Mouse (Mus musculus): ENCODE results near the gene Rabac1. TPM values are rescaled to one million over a fixed set of nuclear protein-coding genes. Genes with fewer than 3 reads are reported as not detected.

Gene Rabac1
- polyA plus RNA-seq, 1 experiment from 2014 or later, result 57.8 TPM

DNA sequence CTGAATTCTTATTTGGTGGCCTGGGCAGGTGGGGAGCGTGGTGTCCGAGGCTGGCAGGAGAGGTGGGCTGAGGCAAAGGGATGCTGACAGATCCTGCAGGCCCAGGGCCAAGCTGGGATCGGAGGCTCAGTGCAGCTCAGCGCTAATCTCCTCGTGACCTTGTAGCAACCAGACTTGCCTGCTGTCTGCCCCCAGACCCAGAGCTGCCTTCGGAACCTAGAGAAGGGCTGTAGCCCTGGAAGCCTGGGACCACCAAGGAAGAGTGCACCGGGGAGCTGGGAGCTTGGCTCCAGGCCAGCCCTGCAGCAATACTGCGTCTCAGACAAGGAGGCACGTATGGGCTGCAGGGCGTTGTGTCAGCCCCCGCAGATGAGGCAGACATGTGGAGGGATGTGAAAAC lies 30.7 kb upstream of the Rabac1 start:
- no peak for DNase-seq (ENCODE audit: low spot score)
- Histone ChIP-seq H3K27me3 (ENCODE audit: low read depth, poor library complexity, severe bottlenecking) (peaks cover 65% of the 10 kb centered on the region), H3K4me1 (peaks cover 16% of the 10 kb centered on the region), H3K4me3 (no peak overlapping the region), H3K9me3 (replicated peaks) (no peaks in the 10 kb centered on the region), H3K36me3 (no peaks in the 10 kb centered on the region), H3K27ac (no peak overlapping the region)
- WGBS, result 68% methylated on average over 11 of the region's 11 CpGs

GRCm38 (mm10) chr7:25000711-25001110 lies 28.2 kb upstream of the Rabac1 start:
- 73% methylated on average over 12 of the region's 12 CpGs for WGBS
- Histone ChIP-seq H3K36me3 (no peaks in the 10 kb centered on the region), H3K27me3 (ENCODE audit: low read depth, poor library complexity, severe bottlenecking) (peaks cover 39% of the 10 kb centered on the region), H3K4me1 (peaks cover 11% of the 10 kb centered on the region), H3K27ac (no peak overlapping the region), H3K4me3 (no peak overlapping the region), H3K9me3 (replicated peaks) (no peaks in the 10 kb centered on the region)
- DNase-seq (ENCODE audit: low spot score), result no peak

DNA sequence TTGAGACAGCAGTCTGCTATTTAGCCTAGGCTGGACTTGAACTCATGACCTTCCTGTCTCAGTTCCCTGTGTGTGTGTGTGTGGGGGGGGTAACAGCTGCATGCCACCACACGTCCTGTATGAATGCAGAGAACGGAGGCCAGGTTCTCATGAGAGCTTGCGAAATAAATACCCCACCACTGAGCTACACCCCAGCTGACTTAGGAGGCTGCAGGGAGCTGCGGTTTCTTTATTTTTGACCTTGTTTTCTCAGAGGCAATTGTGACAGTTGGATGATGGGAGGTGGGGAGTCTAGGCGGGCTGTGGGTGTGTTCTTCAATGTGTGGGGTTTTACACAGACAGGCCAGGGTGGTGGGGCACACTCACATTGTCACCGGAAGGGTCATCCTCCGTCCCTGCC lies 27.7 kb upstream of the Rabac1 start:
- Histone ChIP-seq H3K36me3 (no peaks in the 10 kb centered on the region), H3K9me3 (replicated peaks) (no peaks in the 10 kb centered on the region), H3K27me3 (ENCODE audit: low read depth, poor library complexity, severe bottlenecking) (peaks cover 34% of the 10 kb centered on the region), H3K4me1 (peaks cover 6% of the 10 kb centered on the region), H3K4me3 (no peak overlapping the region), H3K27ac (no peak overlapping the region)
- no peak for DNase-seq (ENCODE audit: low spot score)
- WGBS, result 79% methylated on average over 7 of the region's 7 CpGs

DNA sequence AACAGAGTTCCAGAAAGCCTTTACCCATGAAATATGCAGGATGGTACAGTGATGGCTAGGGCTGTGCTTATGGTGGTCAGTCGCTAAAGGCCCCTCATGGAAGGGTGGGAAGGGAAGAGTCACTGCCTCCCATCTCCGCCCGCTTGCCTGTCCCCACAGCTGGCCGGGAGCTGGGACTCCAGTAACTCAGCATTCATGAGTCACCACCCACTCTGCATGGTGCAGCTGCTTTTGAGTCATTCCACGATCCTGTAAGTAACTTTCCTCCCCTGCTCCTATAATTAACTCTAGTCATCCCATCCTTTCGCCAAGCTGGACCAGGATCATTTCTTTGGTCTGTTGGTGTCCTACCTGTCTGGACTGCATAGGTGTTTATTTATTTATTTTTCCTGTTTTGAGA lies 20.5 kb upstream of the Rabac1 start:
- Histone ChIP-seq H3K9me3 (replicated peaks) (no peaks in the 10 kb centered on the region), H3K36me3 (no peaks in the 10 kb centered on the region), H3K4me3 (no peak overlapping the region), H3K27me3 (ENCODE audit: low read depth, poor library complexity, severe bottlenecking) (peaks cover 5% of the 10 kb centered on the region; the same call in 1 of the 2 replicates), H3K4me1 (no peaks in the 10 kb centered on the region), H3K27ac (no peak overlapping the region)
- no peak for DNase-seq (ENCODE audit: low spot score)
- WGBS, result 86% methylated on average over 6 of the region's 6 CpGs

GRCm38 (mm10) chr7:24990478-24990877 lies 17.9 kb upstream of the Rabac1 start:
- H3K27me3 ChIP-seq (ENCODE audit: low read depth, poor library complexity, severe bottlenecking), result peaks cover 5% of the 10 kb centered on the region; the same call in 1 of the 2 replicates
- DNase-seq (ENCODE audit: low spot score), result no peak
- no peak overlapping the region for H3K4me3 ChIP-seq
- no peaks in the 10 kb centered on the region for H3K36me3 ChIP-seq
- no peak overlapping the region for H3K27ac ChIP-seq
- 86% methylated on average over 8 of the region's 8 CpGs for WGBS
- no peaks in the 10 kb centered on the region for H3K9me3 ChIP-seq (replicated peaks)
- no peaks in the 10 kb centered on the region for H3K4me1 ChIP-seq

DNA sequence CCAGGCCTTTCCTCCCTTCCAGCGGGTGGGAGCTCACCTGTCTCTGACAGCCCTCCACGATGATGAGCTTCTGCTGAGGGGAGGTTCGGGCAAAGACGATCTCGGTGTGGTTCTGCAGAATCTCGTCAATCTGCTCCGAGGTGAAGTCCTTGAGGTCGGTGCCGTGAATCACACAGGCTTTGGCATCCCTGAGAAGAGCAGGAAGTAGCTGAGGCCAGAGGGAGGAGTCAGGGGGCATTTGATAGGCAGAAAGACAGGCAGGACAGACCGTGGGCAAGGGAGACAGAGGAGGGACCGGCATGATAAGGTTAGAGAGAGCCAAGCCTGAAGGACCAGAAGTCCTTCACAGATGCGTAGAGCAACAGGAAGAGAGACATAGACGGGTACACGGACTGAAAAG lies 15.4 kb upstream of the Rabac1 start:
- Histone ChIP-seq H3K36me3 (no peaks in the 10 kb centered on the region), H3K27ac (no peak overlapping the region), H3K27me3 (ENCODE audit: low read depth, poor library complexity, severe bottlenecking) (no peaks in the 10 kb centered on the region), H3K4me1 (no peaks in the 10 kb centered on the region), H3K9me3 (replicated peaks) (no peaks in the 10 kb centered on the region), H3K4me3 (no peak overlapping the region)
- DNase-seq (ENCODE audit: low spot score), result no peak
- WGBS, result 85% methylated on average over 14 of the region's 14 CpGs

DNA sequence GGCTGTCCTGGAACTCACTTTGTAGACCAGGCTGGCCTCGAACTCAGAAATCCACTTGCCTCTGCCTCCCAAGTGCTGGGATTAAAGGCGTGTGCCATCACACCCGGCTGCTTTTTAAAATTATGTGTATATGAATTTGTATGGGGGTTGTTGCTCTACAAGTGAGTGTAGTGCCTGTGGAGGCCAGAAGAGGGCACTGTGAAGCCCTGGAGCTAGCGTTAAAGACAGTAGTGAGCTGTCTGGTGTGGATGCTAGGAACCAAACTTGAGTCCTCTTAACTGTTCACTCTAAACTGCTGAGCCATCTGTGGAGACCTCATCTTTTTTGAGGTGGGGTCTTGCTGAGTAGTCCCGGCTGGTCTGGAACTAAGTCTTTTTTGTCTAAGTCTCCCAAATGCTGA lies 13.2 kb upstream of the Rabac1 start:
- Histone ChIP-seq H3K9me3 (replicated peaks) (no peaks in the 10 kb centered on the region), H3K36me3 (no peaks in the 10 kb centered on the region), H3K27ac (no peak overlapping the region), H3K4me3 (no peak overlapping the region), H3K4me1 (no peaks in the 10 kb centered on the region), H3K27me3 (ENCODE audit: low read depth, poor library complexity, severe bottlenecking) (no peaks in the 10 kb centered on the region)
- WGBS, result 73% methylated on average over 5 of the region's 5 CpGs
- DNase-seq (ENCODE audit: low spot score), result no peak

DNA sequence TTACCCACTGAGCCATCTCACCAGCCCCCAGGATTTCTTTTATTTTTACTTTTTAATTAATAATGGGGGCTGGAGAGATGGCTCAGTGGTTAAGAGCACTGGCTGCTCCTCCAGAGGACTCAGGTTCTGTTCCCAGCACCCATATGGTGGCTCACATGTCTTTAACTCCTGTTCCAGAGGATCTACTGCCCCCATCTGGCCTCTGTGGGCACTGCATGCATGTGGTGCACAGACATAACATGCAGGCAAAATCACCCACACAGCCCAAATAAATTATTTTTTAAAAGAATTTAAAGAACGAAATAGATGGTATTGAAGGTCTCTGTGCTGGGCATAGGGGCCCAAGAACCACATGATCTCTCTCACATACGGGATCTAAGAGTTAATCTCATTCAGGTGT lies 11.8 kb upstream of the Rabac1 start:
- Histone ChIP-seq H3K4me3 (no peak overlapping the region), H3K27ac (no peak overlapping the region), H3K4me1 (no peaks in the 10 kb centered on the region), H3K27me3 (ENCODE audit: low read depth, poor library complexity, severe bottlenecking) (no peaks in the 10 kb centered on the region), H3K9me3 (replicated peaks) (no peaks in the 10 kb centered on the region), H3K36me3 (no peaks in the 10 kb centered on the region)
- 88% methylated on average over 2 of the region's 2 CpGs for whole genome bisulfite sequencing
- no peak for DNase-seq (ENCODE audit: low spot score)

- H3K27ac ChIP-seq, result no peak overlapping the region
- no peak for DNase-seq (ENCODE audit: low spot score)
- no peaks in the 10 kb centered on the region for H3K4me1 ChIP-seq
- no peak overlapping the region for H3K4me3 ChIP-seq
- H3K27me3 ChIP-seq (ENCODE audit: low read depth, poor library complexity, severe bottlenecking), result 0 out of 2 replicates have a peak, but pooled peaks cover 3% of the 10 kb centered on the region
- WGBS, result 91% methylated on average over 5 of the region's 5 CpGs
- no peaks in the 10 kb centered on the region for H3K36me3 ChIP-seq
- H3K9me3 ChIP-seq (replicated peaks), result no peaks in the 10 kb centered on the region
Observed at GRCm38 (mm10) chr7:24983396-24983795, 10.8 kb upstream of the Rabac1 start.

GRCm38 (mm10) chr7:24980439-24980838 lies 7.9 kb upstream of the Rabac1 start:
- H3K4me3 ChIP-seq, result no peak overlapping the region
- H3K4me1 ChIP-seq, result no peaks in the 10 kb centered on the region
- no peaks in the 10 kb centered on the region for H3K36me3 ChIP-seq
- no peak overlapping the region for H3K27ac ChIP-seq
- no peaks in the 10 kb centered on the region for H3K9me3 ChIP-seq (replicated peaks)
- H3K27me3 ChIP-seq (ENCODE audit: low read depth, poor library complexity, severe bottlenecking), result 0 out of 2 replicates have a peak, but pooled peaks cover 4% of the 10 kb centered on the region
- no peak for DNase-seq (ENCODE audit: low spot score)
- 89% methylated on average over 7 of the region's 7 CpGs for WGBS

GRCm38 (mm10) chr7:24978781-24979180 lies 6.2 kb upstream of the Rabac1 start:
- Histone ChIP-seq H3K9me3 (replicated peaks) (no peaks in the 10 kb centered on the region), H3K27me3 (ENCODE audit: low read depth, poor library complexity, severe bottlenecking) (0 out of 2 replicates have a peak, but pooled peaks cover 4% of the 10 kb centered on the region), H3K4me1 (no peaks in the 10 kb centered on the region), H3K27ac (no peak overlapping the region), H3K4me3 (no peak overlapping the region), H3K36me3 (no peaks in the 10 kb centered on the region)
- 85% methylated on average over 7 of the region's 7 CpGs for WGBS
- DNase-seq (ENCODE audit: low spot score), result no peak

GRCm38 (mm10) chr7:24974893-24975595 lies 2.5 kb upstream of the Rabac1 start:
- peaks cover 13% of the 10 kb centered on the region for H3K4me1 ChIP-seq
- peak; percentile 56 for DNase-seq (ENCODE audit: low spot score)
- 38% methylated on average over 9 of the region's 9 CpGs for WGBS
- no peaks in the 10 kb centered on the region for H3K36me3 ChIP-seq
- no peaks in the 10 kb centered on the region for H3K9me3 ChIP-seq (replicated peaks)
- H3K4me3 ChIP-seq, result no peak overlapping the region
- 0 out of 2 replicates have a peak, but pooled peaks cover 4% of the 10 kb centered on the region for H3K27me3 ChIP-seq (ENCODE audit: low read depth, poor library complexity, severe bottlenecking)
- no peak overlapping the region for H3K27ac ChIP-seq

DNA sequence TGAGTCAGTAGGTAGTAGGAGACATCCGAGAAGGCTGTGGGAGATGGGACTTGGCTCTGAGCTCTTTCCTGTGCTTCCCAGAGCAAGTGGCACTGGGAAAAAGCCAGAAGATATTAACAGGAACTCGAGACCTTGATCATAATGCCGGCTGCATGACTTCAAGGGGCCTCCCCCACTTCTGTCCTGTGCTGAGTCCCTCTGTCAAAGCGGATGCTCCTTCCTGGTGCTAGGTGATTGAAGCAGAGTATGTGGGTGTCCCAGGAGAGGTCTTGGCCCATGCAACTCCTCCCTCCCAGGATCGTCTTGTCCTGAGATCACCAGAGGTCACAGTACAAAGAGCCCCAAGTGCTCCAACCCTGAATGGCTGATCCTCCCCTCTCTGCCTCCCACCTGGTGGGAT lies 1.3 kb upstream of the Rabac1 start:
- no peak overlapping the region for H3K4me3 ChIP-seq
- H3K27me3 ChIP-seq (ENCODE audit: low read depth, poor library complexity, severe bottlenecking), result 0 out of 2 replicates have a peak, but pooled peaks cover 4% of the 10 kb centered on the region
- no peak for DNase-seq (ENCODE audit: low spot score)
- no peak overlapping the region for H3K27ac ChIP-seq
- H3K36me3 ChIP-seq, result peaks cover 4% of the 10 kb centered on the region; the same call in 1 of the 2 replicates
- WGBS, result 75% methylated on average over 5 of the region's 5 CpGs
- no peaks in the 10 kb centered on the region for H3K9me3 ChIP-seq (replicated peaks)
- peaks cover 13% of the 10 kb centered on the region for H3K4me1 ChIP-seq

DNA sequence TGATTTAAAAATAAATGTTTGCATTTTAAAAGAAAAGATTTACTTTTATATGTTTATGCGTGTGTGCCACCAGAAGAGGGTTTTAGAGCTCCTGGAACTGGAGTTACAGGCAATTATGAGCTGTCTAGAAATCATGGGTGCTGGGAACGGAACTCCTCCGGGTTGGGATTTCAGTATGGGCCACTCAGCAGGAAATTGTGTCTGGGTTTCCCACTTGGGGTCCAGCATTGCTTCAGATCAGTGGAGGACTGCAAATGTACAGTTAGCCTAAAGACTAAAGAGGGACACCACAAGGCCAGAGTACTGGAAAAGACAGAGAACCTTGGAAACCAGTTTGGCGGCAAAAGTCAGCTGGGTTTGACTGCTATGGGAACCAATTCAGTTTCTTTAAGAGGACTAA lies 654 bp upstream of the Rabac1 start:
- Histone ChIP-seq H3K36me3 (peaks cover 4% of the 10 kb centered on the region; the same call in 1 of the 2 replicates), H3K9me3 (replicated peaks) (no peaks in the 10 kb centered on the region), H3K27me3 (ENCODE audit: low read depth, poor library complexity, severe bottlenecking) (no peaks in the 10 kb centered on the region), H3K27ac (no peak overlapping the region), H3K4me3 (no peak overlapping the region), H3K4me1 (peaks cover 13% of the 10 kb centered on the region)
- 81% methylated on average over 4 of the region's 4 CpGs for WGBS
- DNase-seq (ENCODE audit: low spot score), result no peak

Measured in limb, embryonic 10.5 days (tissue).